Mouse (Mus musculus): ENCODE data around the gene Matn4.

The Matn4 gene

GRCm38 (mm10) chr2:164405060-164405459 lies at the start of gene Matn4:
Gene Matn4 (minus strand): TSS chr2:164405160.
- no peak for DNase-seq

GRCm38 (mm10) chr2:164453887-164454500 lies 49.0 kb upstream of the Matn4 start:
- peak; percentile 42 to 68 for DNase-seq

DNA sequence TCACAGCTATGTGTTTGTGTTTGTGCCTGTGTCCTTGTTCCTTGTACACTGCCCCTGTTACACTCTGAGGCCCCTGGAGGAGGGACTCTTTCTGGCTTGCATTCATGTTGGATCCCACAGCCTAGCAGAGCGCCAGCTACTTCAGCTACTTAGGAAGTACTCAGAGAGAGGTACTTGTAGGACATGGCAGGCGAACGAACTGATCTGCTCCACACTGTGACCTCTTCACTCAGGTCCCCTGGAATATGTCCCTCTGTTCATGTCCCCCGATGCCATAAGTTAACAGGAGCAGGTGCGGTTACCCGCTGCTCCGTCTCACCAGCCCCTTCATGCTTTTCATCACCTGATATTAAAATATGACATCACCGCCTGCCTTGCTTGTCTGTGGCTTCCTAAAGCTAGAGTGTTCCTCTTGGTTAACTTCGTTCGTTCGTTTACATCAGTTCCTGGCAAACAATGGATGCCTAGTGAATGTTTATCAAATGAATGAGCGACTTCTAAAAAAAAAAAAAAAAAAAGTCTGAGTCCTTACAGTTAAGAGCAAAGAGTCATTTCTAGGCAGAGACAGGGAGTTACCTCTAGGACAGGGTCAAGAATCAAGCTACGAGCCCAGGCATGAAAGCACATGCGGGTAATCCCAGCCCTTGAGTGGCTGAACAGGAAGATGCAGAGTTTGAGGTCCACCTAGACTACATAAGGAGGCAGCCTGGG lies 48.2 kb upstream of the Matn4 start:
- DNase-seq: peak; percentile 34 to 73

GRCm38 (mm10) chr2:164452000-164452676 lies 47.2 kb upstream of the Matn4 start:
- peak in 1 of 2 experiments; percentile 56 for DNase-seq

GRCm38 (mm10) chr2:164449341-164450042 lies 44.5 kb upstream of the Matn4 start:
- no peak for DNase-seq

- no peak for DNase-seq
Measured at GRCm38 (mm10) chr2:164448921-164449320, 44.0 kb upstream of the Matn4 start.

DNA sequence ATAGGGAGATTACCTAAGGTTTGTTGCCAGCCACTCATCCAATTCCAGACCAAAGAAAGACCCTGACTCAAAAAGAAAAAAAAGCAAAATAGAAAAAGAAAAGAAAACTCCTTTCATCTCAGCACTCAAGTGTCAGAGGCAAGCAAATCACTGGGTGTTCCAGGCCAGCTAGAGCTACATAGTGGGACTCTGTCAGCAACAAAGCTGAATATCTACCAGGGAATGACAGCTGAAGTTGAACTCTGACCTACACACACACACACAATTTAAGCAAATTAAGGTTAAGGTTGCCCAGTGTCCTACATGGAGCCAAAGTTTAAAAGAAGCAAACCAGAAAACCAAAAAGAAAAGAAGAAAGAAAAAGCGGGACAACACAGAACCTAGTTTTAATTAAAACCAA lies 43.2 kb upstream of the Matn4 start:
- peak in 1 of 2 experiments; percentile 59 for DNase-seq

DNA sequence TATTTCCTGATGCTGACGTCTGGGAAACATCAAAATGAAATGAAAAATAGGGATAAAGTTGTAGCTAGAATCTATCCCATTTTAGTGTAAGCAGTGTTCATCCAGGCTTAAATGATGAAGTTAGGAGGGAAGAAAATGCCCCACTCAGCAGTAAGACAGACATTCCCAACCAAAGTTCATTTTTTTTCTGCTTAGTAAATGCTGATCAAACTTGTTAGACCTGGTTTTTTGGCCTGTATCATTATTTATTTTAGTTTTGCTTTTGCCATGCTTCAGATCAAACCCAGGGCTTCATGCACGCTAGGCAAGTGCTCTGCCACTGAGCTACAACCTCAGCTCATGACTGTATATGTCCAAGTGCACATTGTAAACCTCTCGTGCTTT lies 41.1 kb upstream of the Matn4 start:
- DNase-seq: no peak

GRCm38 (mm10) chr2:164445399-164446085 lies 40.6 kb upstream of the Matn4 start:
- DNase-seq: no peak

DNA sequence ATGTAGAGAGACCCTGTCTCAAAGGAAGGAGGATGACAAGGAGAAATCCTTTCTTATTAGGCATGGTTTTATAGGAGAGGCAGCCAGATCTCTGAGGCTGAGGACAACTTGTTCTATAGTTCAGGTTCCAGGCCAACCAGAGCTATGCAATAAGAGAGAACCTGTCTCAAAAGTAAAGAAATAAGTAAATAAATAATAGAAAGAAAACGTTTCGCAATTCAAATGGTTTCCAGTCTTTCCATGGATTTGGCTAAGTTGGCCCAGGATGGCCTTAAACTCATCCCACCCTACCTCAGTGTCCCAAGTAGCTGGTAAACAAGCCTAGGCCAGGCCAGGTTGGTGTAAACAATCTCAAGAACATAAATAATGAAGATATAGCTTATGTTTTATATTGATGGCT lies 39.7 kb upstream of the Matn4 start:
- no peak for DNase-seq

DNA sequence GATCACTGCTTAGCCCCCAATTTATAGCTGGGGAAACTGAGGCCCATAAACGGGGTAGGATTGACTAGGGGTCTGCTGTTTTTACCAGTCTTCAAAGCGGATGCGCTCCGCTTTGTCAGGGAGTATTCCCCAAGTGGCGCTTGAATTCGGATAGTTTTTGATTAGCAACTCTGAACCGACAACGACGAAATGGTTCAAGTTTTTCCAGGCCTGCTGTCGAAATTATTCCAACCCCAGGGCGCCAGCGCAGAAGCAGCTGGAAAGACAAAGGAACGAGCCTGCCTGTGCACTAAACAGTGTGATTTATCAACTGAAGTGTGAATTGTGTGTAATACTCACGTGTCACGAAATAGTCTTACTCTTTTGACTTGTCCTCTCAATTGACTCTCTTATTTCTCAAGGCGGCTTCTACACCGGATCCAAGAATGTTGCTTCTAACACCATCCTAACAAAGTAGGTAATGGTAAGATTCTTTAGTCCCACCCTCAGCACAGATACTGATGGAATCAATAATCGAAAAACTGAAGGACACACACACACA lies 38.6 kb upstream of the Matn4 start, which contains the start of gene Sdc4:
Gene Sdc4, minus strand, starts transcription at position 428 of the 541 bp plus-strand sequence.
- DNase-seq: no peak

DNA sequence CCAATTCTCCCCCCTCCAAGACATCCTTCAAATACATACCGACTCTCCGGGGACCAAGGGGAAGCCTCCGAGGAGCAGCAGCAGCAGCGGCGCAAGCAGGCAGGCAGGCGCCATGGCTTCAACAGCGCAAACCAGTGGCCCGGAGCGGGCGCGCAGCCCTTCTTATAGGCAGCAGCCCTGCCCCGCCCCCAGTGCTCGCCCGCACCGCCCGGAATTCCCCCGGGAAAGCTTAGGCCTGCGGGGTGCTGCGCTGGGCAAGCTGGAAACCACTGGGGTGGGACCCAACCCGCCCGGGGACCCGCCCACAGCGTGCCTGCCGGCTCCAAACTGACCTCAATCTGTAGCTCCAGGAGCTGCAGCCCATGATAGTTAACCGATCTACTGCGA lies 38.1 kb upstream of the Matn4 start:
- peak; percentile 91 to 97 for DNase-seq

- DNase-seq: peak in 1 of 2 experiments; percentile 76
Measured at GRCm38 (mm10) chr2:164442315-164443050, 37.5 kb upstream of the Matn4 start.

DNA sequence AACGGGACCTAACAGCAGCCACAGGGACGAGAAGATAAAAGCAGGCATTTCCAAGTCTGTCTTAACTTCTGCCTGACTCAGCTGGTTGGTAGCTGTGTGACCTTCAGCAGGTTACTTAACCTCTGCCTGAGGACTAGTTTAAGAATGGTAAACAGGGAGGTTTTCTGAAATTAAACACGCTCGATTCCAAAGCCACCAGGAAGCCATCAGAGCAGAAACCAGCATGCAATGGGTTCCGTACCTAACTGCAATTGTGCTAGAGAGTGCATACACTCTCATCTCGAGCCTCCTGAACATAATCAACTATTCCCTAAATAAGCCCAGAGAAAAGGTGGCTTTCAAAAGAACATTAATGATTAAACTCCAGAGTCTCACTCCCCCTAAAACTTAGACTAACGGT lies 36.8 kb upstream of the Matn4 start:
- DNase-seq: no peak

- peak; percentile 65 to 81 for DNase-seq
Measured at GRCm38 (mm10) chr2:164441155-164441554, 36.2 kb upstream of the Matn4 start.

- DNase-seq: peak in 1 of 2 experiments; percentile 71
Measured at GRCm38 (mm10) chr2:164440314-164440713, 35.4 kb upstream of the Matn4 start.

DNA sequence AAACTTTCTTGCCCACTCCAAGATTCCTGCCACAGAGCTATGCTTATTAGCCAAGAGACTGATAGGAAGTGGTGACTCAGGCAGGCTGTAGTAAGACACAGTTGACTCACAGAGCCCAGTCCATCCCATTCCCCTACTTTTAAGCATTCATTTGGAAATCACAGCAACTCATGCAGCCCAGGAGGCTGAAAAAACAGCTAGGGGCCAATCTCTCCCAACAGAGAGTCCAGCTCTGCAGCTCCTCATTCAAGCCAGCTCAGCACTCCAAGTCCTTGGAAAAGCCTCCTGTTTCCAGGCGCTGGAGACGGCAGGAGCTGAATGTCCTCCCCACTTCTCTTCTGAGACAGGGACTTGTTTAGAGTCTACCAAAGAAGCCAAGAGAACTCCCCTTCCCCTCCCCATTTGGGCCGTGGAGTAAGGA lies 34.1 kb upstream of the Matn4 start:
- DNase-seq: no peak

GRCm38 (mm10) chr2:164438257-164438656 lies 33.3 kb upstream of the Matn4 start:
- peak in 1 of 2 experiments; percentile 69 for DNase-seq

GRCm38 (mm10) chr2:164437710-164438109 lies 32.8 kb upstream of the Matn4 start:
- DNase-seq: peak; percentile 79 to 88

GRCm38 (mm10) chr2:164436961-164437360 lies 32.0 kb upstream of the Matn4 start:
- peak; percentile 78 to 92 for DNase-seq

DNA sequence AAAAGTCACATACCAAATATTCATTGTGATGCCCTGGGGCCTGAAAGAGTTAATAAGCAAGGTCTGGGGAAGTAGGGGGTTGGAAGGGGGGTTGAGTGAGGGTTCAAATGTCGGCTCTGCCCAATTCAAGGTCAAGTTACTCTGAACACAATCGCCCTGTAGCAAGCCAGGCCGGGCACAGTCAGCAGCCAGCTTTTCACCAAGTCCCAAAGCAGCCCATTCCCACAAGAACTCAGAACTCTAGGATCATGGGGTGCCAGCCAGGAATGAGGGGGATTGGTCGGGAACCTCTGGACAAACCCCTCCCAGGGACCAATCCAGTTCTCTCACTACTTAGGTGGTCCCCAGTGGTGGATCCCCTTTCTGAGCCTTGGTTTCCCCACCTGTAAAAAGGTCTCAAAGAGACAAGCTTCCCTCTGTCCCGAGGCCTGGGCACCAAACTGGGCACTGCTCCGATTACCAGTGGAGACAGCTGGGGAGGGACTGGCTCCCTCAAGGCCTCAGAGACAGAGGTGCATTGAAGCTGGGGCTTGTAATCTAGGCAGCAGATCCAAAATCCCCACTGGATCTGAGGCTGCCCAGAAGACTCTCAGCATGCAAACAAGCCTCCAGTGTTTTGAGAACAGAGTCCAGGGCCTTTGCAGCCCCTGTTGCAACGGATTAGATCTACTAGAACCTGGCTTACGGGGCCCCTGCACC lies 31.4 kb upstream of the Matn4 start:
- peak in 1 of 2 experiments; percentile 72 for DNase-seq

Measured in kidney, postnatal 25 days (tissue).